Mouse (Mus musculus) intestine, embryonic 14.5 days (tissue): ENCODE data around the gene Acap3. TPM values are rescaled to one million over a fixed set of nuclear protein-coding genes. Genes with fewer than 3 reads are reported as not detected.
A peak's percentile ranks its signal among the peaks of the same experiment; 100 is the strongest.

Source experiments
- ATAC-seq: fragments of 200-750 bp; cut with Nextera tagmentation; replicated peaks from 2 replicates; pipeline ENCODE4 v1.8.0; 2017; ENCODE audit warnings: low read depth, moderate number of reproducible peaks, moderate TSS enrichment, moderate library complexity; ENCODE audit not compliant: low FRiP score, low TSS enrichment
- DNase-seq: peaks from one replicate; pipeline ENCODE4 v3.0.0-alpha.2; 2018; ENCODE audit warnings: low spot score
- H3K27ac ChIP-seq: fragments of 300-500 bp; sonication (generic); 2 replicates; pipeline ENCODE4 v1.5.1; 2014; ENCODE audit warnings: low read depth, mild to moderate bottlenecking, control low read depth
- H3K27me3 ChIP-seq: fragments of 300-500 bp; sonication (generic); replicated peaks from 2 replicates; pipeline ENCODE4 v1.6.1; 2014; ENCODE audit warnings: low read length, control low read depth; ENCODE audit not compliant: control insufficient read depth, insufficient read depth
- H3K36me3 ChIP-seq: fragments of 300-500 bp; sonication (generic); 2 replicates; pipeline ENCODE4 v1.6.1; 2014; ENCODE audit warnings: low read length, control low read depth; ENCODE audit not compliant: control insufficient read depth, insufficient read depth
- H3K4me1 ChIP-seq: fragments of 300-500 bp; sonication (generic); replicated peaks from 2 replicates; pipeline ENCODE4 v1.6.1; 2014; ENCODE audit warnings: low read length, control low read depth, mixed read lengths; ENCODE audit not compliant: control insufficient read depth, insufficient read depth
- H3K4me2 ChIP-seq: fragments of 300-500 bp; sonication (generic); 2 replicates; pipeline ENCODE4 v1.6.1; 2014; ENCODE audit warnings: low read length
- H3K4me3 ChIP-seq: fragments of 300-500 bp; sonication (generic); 2 replicates; pipeline ENCODE4 v1.5.1; 2014; ENCODE audit warnings: low read depth, low read length, control low read depth, mixed read lengths
- H3K9ac ChIP-seq: fragments of 300-500 bp; sonication (generic); 2 replicates; pipeline ENCODE4 v1.6.1; 2014; ENCODE audit warnings: mild to moderate bottlenecking, low read length
- H3K9me3 ChIP-seq: fragments of 300-500 bp; sonication (generic); 2 replicates; pipeline ENCODE4 v1.6.1; 2016; ENCODE audit warnings: low read length, control low read depth; ENCODE audit not compliant: control insufficient read depth
- WGBS: fragments of 180-500 bp; shearing (Covaris S2); extraction: QIAGEN DNeasy Blood & Tissue Kit; methylation state at CpG from one replicate; pipeline ENCODE4 v1.1.7; 2014; 5-methylcytosine and 5-hydroxymethylcytosine counted together
- microRNA-seq: library from miRNA; unstranded; fragments of <30 nt; microRNA quantifications from one replicate; pipeline ENCODE4, GENCODE M21; 2016
- polyA plus RNA-seq: library from polyadenylated mRNA; unstranded; fragments of >200 nt; fragmentation: Nextera tagmentation; extraction: Ambion mirVana; gene quantifications from 2 replicates; pipeline ENCODE4 v1.2.1, GENCODE M21; 2014

The Acap3 gene
- polyA plus RNA-seq, 1 experiment from 2014 or later = 16.6 TPM

GRCm38 (mm10) chr4:155943049-155943452 is 51.4 kb downstream of the Acap3 start:
- Histone ChIP-seq H3K27ac (peak overlapping the region; percentile 82), H3K36me3 (peaks cover 16% of the 10 kb centered on the region), H3K4me1 (peaks cover 15% of the 10 kb centered on the region), H3K9ac (peak overlapping the region; percentile 71), H3K4me2 (peak overlapping the region; percentile 98), H3K9me3 (no peaks in the 10 kb centered on the region), H3K4me3 (peak overlapping the region; percentile 91), H3K27me3 (no peaks in the 10 kb centered on the region)
- DNase-seq = no peak
- peak; percentile 30 for ATAC-seq
- under 1% methylated on average over 17 of the region's 17 CpGs for WGBS

GRCm38 (mm10) chr4:155943534-155944249 is 52.1 kb downstream of the Acap3 start, which contains the start of gene Ube2j2:
Ube2j2 (plus strand) TSS chr4:155943831.
- Histone ChIP-seq H3K27me3 (no peaks in the 10 kb centered on the region), H3K36me3 (peaks cover 22% of the 10 kb centered on the region), H3K9me3 (no peaks in the 10 kb centered on the region), H3K27ac (peak within 1 kb of the TSS; percentile 82), H3K4me3 (peak within 1 kb of the TSS; percentile 91), H3K4me1 (peaks cover 15% of the 10 kb centered on the region), H3K4me2 (peak within 1 kb of the TSS; percentile 98), H3K9ac (peak within 1 kb of the TSS; percentile 88)
- WGBS = under 1% methylated on average over 80 of the region's 85 CpGs
- peak; percentile 99 for ATAC-seq
- peak; percentile 99 for DNase-seq

GRCm38 (mm10) chr4:155944271-155944670 is 52.6 kb downstream of the Acap3 start:
- peaks cover 25% of the 10 kb centered on the region for H3K36me3 ChIP-seq
- H3K9me3 ChIP-seq = no peaks in the 10 kb centered on the region
- peak overlapping the region; percentile 88 for H3K9ac ChIP-seq
- H3K27ac ChIP-seq = peak overlapping the region; percentile 65; the same call in 1 of the 2 replicates
- 0 out of 2 replicates have a peak, but pooled peaks have one; percentile 13 for ATAC-seq
- DNase-seq = peak; percentile 65
- H3K4me1 ChIP-seq = peaks cover 15% of the 10 kb centered on the region
- H3K4me3 ChIP-seq = peak overlapping the region; percentile 91
- 0% methylated on average over 17 of the region's 17 CpGs for WGBS
- H3K4me2 ChIP-seq = peak overlapping the region; percentile 69
- H3K27me3 ChIP-seq = no peaks in the 10 kb centered on the region

- DNase-seq (no peak), ATAC-seq (no peak)
- H3K9ac ChIP-seq = no peak overlapping the region
- no peaks in the 10 kb centered on the region for H3K27me3 ChIP-seq
- H3K4me1 ChIP-seq = peaks cover 15% of the 10 kb centered on the region
- no peak overlapping the region for H3K27ac ChIP-seq
- H3K4me3 ChIP-seq = no peak overlapping the region
- no peaks in the 10 kb centered on the region for H3K9me3 ChIP-seq
- no peak overlapping the region for H3K4me2 ChIP-seq
- peaks cover 53% of the 10 kb centered on the region for H3K36me3 ChIP-seq
Observed at GRCm38 (mm10) chr4:155947094-155947493, 55.5 kb downstream of the Acap3 start.

- Histone ChIP-seq H3K36me3 (peaks cover 84% of the 10 kb centered on the region), H3K27me3 (no peaks in the 10 kb centered on the region), H3K4me1 (no peaks in the 10 kb centered on the region), H3K9me3 (no peaks in the 10 kb centered on the region), H3K9ac (no peak overlapping the region), H3K27ac (no peak overlapping the region), H3K4me2 (no peak overlapping the region), H3K4me3 (no peak overlapping the region)
- WGBS = 90% methylated on average over 6 of the region's 6 CpGs
- ATAC-seq (no peak), DNase-seq (no peak)
Observed at GRCm38 (mm10) chr4:155955491-155955890, 63.9 kb downstream of the Acap3 start.

Small RNAs within 50 kb of the gene (microRNA-seq; reads per million reads assigned to microRNA genes)
- gene Gm22991 = not detected

Other genes with a start within 250 kb of the Acap3 start
- not detected in 2 replicates for gene Gm10563, start 246.4 kb upstream of the Acap3 start, polyA plus RNA-seq
- gene Mmp23, start 238.4 kb upstream of the Acap3 start, polyA plus RNA-seq = 30.3 and 31.1 TPM in 2 replicates
- 17.4 and 19.7 TPM in 2 replicates for gene Mib2, start 222.6 kb upstream of the Acap3 start, polyA plus RNA-seq
- gene Fndc10, start 197.5 kb upstream of the Acap3 start, polyA plus RNA-seq = 2.0 and 3.1 TPM in 2 replicates
- gene Ssu72, start 187.0 kb upstream of the Acap3 start, polyA plus RNA-seq = 149 and 151 TPM in 2 replicates
- 0.55 and 0.60 TPM in 2 replicates for gene Tmem240, start 157.0 kb upstream of the Acap3 start, polyA plus RNA-seq
- gene Atad3a, start 130.7 kb upstream of the Acap3 start, polyA plus RNA-seq = 134 and 136 TPM in 2 replicates
- 16.4 and 16.6 TPM in 2 replicates for gene Vwa1, start 117.1 kb upstream of the Acap3 start, polyA plus RNA-seq
- gene Tmem88b, start 105.9 kb upstream of the Acap3 start, polyA plus RNA-seq = 0.55 and 0.69 TPM in 2 replicates
- not detected in 2 replicates for gene Ankrd65, start 101.4 kb upstream of the Acap3 start, polyA plus RNA-seq
- 237 and 246 TPM in 2 replicates for gene Mrpl20, start 88.9 kb upstream of the Acap3 start, polyA plus RNA-seq
- gene Ccnl2, start 79.3 kb upstream of the Acap3 start, polyA plus RNA-seq = 161 and 192 TPM in 2 replicates
- 133 and 151 TPM in 2 replicates for gene Aurkaip1, start 60.5 kb upstream of the Acap3 start, polyA plus RNA-seq
- 60.0 and 73.3 TPM in 2 replicates for gene Mxra8, start 52.1 kb upstream of the Acap3 start, polyA plus RNA-seq
- gene Dvl1, start 44.4 kb upstream of the Acap3 start, polyA plus RNA-seq = 7.3 and 7.8 TPM in 2 replicates
- 0.38 and 0.43 TPM in 2 replicates for gene Tas1r3, start 28.5 kb upstream of the Acap3 start, polyA plus RNA-seq
- gene Cptp, start 22.4 kb upstream of the Acap3 start, polyA plus RNA-seq = 20.5 and 21.4 TPM in 2 replicates
- 69.3 and 76.4 TPM in 2 replicates for gene Ints11, start 22.3 kb upstream of the Acap3 start, polyA plus RNA-seq
- gene Pusl1, start within 50 bp of the Acap3 start, polyA plus RNA-seq = 55.6 and 55.9 TPM in 2 replicates
- gene Ube2j2, start 52.0 kb downstream of the Acap3 start, polyA plus RNA-seq = 114 and 124 TPM in 2 replicates
- 55.5 and 56.1 TPM in 2 replicates for gene C1qtnf12, start 70.5 kb downstream of the Acap3 start, polyA plus RNA-seq
- gene B3galt6, start 100.8 kb downstream of the Acap3 start, polyA plus RNA-seq = 16.6 and 17.9 TPM in 2 replicates
- gene Sdf4, start 101.0 kb downstream of the Acap3 start, polyA plus RNA-seq = 157 and 165 TPM in 2 replicates
- 0.50 and 0.56 TPM in 2 replicates for gene Tnfrsf4, start 122.0 kb downstream of the Acap3 start, polyA plus RNA-seq
- gene Tnfrsf18, start 134.3 kb downstream of the Acap3 start, polyA plus RNA-seq = 1.6 and 2.0 TPM in 2 replicates
- gene Ttll10, start 167.6 kb downstream of the Acap3 start, polyA plus RNA-seq = 2.7 and 3.5 TPM in 2 replicates
- gene 9430015G10Rik, start 218.2 kb downstream of the Acap3 start, polyA plus RNA-seq = 34.5 and 38.8 TPM in 2 replicates
- 0.14 and 0.16 TPM in 2 replicates for gene Rnf223, start 238.7 kb downstream of the Acap3 start, polyA plus RNA-seq